Mouse (Mus musculus) midbrain, embryonic 15.5 days (tissue): ENCODE data around the gene Col5a1. TPM values are rescaled to one million over a fixed set of nuclear protein-coding genes. Genes with fewer than 3 reads are reported as not detected.
A peak's percentile ranks its signal among the peaks of the same experiment; 100 is the strongest.

Source experiments
- ATAC-seq: fragments of 200-750 bp; cut with Nextera tagmentation; replicated peaks from 2 replicates; pipeline ENCODE4 v1.8.0; 2017; ENCODE audit warnings: moderate TSS enrichment
- H3K27ac ChIP-seq: fragments of 300-500 bp; sonication (generic); 2 replicates; pipeline ENCODE4 v1.5.1; 2015; ENCODE audit warnings: mild to moderate bottlenecking, inconsistent platforms
- H3K27me3 ChIP-seq: fragments of 300-500 bp; sonication (generic); replicated peaks from 2 replicates; pipeline ENCODE4 v1.6.1; 2015; ENCODE audit warnings: inconsistent platforms
- H3K36me3 ChIP-seq: fragments of 300-500 bp; sonication (generic); replicated peaks from 2 replicates; pipeline ENCODE4 v1.6.1; 2015; ENCODE audit warnings: inconsistent platforms
- H3K4me1 ChIP-seq: fragments of 300-500 bp; sonication (generic); 2 replicates; pipeline ENCODE4 v1.6.1; 2015; ENCODE audit warnings: inconsistent platforms
- H3K4me2 ChIP-seq: fragments of 300-500 bp; sonication (generic); 2 replicates; pipeline ENCODE4 v1.6.1; 2015; ENCODE audit warnings: inconsistent platforms, mild to moderate bottlenecking, moderate library complexity
- H3K4me3 ChIP-seq: fragments of 300-500 bp; sonication (generic); 2 replicates; pipeline ENCODE4 v1.5.1; 2015; ENCODE audit warnings: mild to moderate bottlenecking, inconsistent platforms
- H3K9ac ChIP-seq: fragments of 300-500 bp; sonication (generic); 2 replicates; pipeline ENCODE4 v1.6.1; 2015; ENCODE audit warnings: mild to moderate bottlenecking, inconsistent platforms
- H3K9me3 ChIP-seq: fragments of 300-500 bp; sonication (generic); 2 replicates; pipeline ENCODE4 v1.6.1; 2016; ENCODE audit warnings: inconsistent platforms
- WGBS: fragments of 180-500 bp; shearing (Covaris S2); methylation state at CpG from one replicate; pipeline ENCODE4 v1.1.7; 2015; ENCODE audit warnings: mixed read lengths; 5-methylcytosine and 5-hydroxymethylcytosine counted together
- polyA plus RNA-seq: library from polyadenylated mRNA; unstranded; fragments of >200 nt; fragmentation: Nextera tagmentation; extraction: Ambion mirVana; gene quantifications from 2 replicates; pipeline ENCODE4 v1.2.1, GENCODE M21; 2015

Gene Col5a1
- polyA plus RNA-seq, 1 experiment from 2014 or later = 8.7 TPM

DNA sequence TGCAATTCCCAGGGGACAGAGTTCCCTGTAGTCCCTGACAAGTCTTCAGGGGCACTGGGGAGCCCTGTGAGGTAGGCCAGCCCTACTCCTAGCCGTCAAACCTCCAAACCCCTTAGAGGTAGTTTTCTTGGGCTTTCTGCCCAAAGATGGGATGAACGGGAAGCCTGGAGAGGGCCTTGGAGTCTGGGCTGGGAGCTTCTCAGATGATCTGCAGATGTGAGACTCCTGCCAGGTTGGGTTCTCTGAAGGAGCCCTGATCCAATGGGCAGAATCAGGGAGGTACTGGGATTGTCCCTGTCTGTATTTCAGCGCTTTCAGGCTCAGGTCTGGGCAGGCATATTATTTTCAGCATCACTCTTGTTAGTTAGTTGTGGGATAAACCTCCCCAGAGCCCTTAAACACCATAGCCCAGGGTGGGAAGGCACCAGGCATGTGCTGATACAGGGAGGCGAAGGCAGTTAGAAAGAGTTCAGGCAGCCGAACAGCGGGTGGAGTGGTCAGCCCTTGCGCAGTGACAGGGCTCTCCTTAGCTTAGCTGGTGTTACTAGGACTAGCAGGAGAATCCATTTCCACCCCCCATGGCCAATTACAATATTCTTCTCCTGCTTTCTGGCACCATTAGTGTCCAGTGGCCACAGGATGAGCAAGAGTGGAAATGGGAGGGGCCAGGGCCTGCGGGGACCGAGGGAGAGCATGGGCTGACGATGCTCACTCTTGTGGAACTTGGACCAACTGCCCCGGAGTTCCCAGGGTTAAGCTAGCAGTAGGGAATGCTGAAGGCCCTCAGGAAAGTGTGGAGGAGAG is 1.4 kb downstream of the Col5a1 start:
- no peak for ATAC-seq
- peaks cover 28% of the 10 kb centered on the region for H3K4me1 ChIP-seq

DNA sequence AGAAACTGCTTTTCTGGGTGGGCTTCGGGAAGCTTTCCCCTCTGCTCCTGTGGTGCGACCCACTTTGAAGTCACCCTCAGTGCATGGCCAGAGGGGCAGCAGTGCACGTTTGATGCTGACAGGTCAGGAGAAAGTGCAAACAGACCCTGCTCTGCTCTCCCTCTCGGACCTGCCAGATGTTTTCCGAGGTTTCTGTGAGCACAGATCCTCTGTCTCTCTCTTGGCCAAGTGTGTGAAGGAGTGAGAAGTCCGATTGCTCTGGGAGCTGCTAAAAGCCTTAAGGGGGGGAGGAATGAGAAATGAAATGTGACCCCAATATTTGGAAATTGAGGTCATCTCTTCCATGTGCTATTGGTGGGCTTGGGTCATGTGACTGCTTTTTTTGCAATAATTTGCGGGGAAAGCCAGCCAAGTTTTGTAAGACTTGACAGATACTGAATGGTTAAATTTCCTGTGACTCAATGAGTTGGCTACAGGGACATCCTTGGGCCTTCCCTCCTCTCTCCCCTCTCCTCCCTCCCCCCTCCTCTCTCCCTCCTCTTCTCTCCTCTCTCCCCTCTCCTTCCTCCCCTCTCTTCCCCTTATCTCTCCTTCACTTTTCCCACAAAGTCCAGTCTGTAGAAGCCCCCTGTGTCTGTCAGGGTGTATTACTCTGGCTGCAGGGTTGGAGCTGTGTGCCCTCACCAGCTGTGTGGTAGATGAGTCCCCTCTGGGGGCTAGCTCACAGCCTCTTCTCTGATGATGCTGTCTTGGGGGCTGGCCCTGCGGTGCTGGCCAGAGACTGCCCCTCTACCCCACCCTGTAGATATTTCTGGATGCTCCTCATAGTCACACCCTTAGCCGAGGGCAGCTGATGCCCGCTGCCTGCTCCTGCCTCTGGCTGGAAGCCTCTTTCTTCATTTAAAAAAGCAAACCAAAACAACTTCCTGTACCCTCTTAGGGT is 2.6 kb downstream of the Col5a1 start:
- no peak overlapping the region for H3K9ac ChIP-seq
- no peak overlapping the region for H3K4me2 ChIP-seq
- no peak overlapping the region for H3K27ac ChIP-seq
- H3K27me3 ChIP-seq = peaks cover 20% of the 10 kb centered on the region
- H3K9me3 ChIP-seq = no peaks in the 10 kb centered on the region
- ATAC-seq = no peak
- H3K4me3 ChIP-seq = no peak overlapping the region
- 31% methylated on average over 10 of the region's 10 CpGs for WGBS
- H3K4me1 ChIP-seq = peaks cover 28% of the 10 kb centered on the region
- no peaks in the 10 kb centered on the region for H3K36me3 ChIP-seq

More for the DNA sequence above, 1.4 kb downstream of the Col5a1 start:
- WGBS = 19% methylated on average over 11 of the region's 11 CpGs
- Histone ChIP-seq H3K4me3 (peak overlapping the region; percentile 49), H3K9ac (no peak overlapping the region), H3K27me3 (peaks cover 20% of the 10 kb centered on the region), H3K27ac (no peak overlapping the region), H3K4me2 (peak overlapping the region; percentile 98), H3K9me3 (no peaks in the 10 kb centered on the region), H3K36me3 (no peaks in the 10 kb centered on the region)

DNA sequence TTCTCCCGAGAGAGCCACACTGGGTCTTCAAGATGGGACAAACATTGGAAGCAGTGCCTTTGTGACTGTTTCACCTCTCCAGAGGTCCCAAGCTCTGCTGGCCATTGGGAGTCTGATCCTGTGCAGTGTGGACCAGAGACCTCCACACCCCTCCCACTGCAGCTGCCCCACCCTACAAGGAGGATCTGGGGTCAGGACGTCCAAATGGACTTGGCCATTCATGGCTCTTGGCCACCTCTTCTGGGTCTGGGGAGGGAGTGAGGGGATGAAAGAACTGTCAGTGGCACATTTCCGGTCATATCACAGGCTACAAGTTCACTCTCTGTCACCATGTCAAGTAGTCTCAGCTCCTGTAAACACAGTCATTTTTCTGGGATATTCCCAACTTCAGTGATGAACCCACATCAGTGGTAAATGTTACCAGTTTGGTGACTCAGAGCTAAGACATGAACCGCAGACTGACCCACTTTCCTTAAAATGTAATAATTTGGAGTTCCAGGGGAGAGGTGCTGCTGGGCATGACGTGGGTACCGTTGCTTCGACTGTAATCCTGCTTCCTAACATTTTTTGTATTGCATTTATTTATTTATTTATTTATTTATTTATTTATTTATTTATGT is 5.8 kb downstream of the Col5a1 start:
- Histone ChIP-seq H3K9ac (no peak overlapping the region), H3K27me3 (peaks cover 17% of the 10 kb centered on the region), H3K36me3 (no peaks in the 10 kb centered on the region), H3K4me3 (no peak overlapping the region), H3K4me2 (no peak overlapping the region), H3K9me3 (no peaks in the 10 kb centered on the region), H3K4me1 (peaks cover 12% of the 10 kb centered on the region), H3K27ac (no peak overlapping the region)
- ATAC-seq = no peak
- 91% methylated on average over 7 of the region's 7 CpGs for WGBS

DNA sequence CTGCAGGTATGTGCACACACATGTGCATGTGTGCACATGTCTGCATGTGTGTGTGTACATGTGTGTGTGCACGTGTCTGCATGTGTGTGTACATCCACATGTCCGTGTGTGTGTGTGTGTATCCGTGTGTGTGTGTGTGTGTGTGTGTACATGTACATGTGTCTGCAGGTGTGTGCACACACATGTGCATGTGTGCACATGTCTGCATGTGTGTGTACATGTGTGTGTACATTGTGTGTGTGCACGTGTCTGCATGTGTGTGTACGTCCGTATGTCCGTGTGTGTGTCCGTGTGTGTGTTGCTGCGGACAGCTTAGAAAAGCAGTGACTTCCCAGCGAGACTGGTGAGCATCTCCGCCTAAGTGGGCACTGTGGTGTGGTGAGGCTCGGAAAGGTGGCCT is 6.8 kb downstream of the Col5a1 start:
- peaks cover 7% of the 10 kb centered on the region for H3K27me3 ChIP-seq
- H3K4me1 ChIP-seq = 0 out of 2 replicates have a peak, but pooled peaks cover 3% of the 10 kb centered on the region
- no peak overlapping the region for H3K27ac ChIP-seq
- no peaks in the 10 kb centered on the region for H3K36me3 ChIP-seq
- H3K4me3 ChIP-seq = no peak overlapping the region
- WGBS = 94% methylated on average over 12 of the region's 12 CpGs
- no peaks in the 10 kb centered on the region for H3K9me3 ChIP-seq
- H3K4me2 ChIP-seq = no peak overlapping the region
- no peak overlapping the region for H3K9ac ChIP-seq
- ATAC-seq = no peak

DNA sequence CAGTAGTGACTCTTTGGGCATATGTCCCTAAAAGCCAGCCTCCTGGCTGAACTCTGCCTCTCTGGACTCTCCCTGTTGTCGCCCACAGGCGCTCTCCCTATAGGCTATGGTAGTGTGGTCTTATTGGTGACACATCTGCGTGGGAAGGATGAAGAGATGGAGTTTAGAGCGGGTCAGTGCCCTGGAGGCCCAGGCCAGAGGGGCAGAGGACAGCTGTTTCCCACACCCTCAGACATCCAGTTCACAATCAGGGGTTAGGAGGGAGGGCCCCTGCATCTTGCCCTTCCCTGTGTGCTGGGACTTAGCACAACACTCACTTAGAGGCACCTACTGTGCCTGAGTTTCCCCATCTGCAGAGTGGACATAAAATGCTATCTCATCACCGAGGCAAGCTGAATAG is 8.8 kb downstream of the Col5a1 start:
- Histone ChIP-seq H3K9me3 (no peaks in the 10 kb centered on the region), H3K36me3 (no peaks in the 10 kb centered on the region), H3K27ac (no peak overlapping the region), H3K4me1 (no peaks in the 10 kb centered on the region), H3K9ac (no peak overlapping the region), H3K4me2 (no peak overlapping the region), H3K27me3 (no peaks in the 10 kb centered on the region), H3K4me3 (no peak overlapping the region)
- ATAC-seq = no peak
- WGBS = 85% methylated on average over 5 of the region's 5 CpGs

DNA sequence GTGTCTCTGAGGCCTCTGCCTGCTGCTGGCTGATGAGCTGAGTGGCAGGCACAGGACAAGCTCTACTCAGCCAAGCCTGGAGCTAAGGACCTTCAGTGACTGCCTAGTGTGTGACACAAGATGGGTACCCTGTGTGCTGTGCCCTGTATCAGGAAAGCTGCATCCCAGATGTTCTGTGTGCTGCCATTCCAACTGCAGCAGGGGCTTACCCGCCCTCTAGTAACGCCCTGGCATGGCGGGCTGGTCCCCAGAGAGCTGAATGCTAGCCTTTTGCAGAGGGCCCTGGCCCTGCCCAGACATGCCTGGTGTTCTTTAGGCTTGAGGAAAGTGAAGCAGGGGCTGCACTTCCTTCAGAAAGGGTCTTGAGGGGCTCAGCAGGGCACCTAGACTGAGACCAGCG is 9.4 kb downstream of the Col5a1 start:
- no peak overlapping the region for H3K4me3 ChIP-seq
- ATAC-seq = no peak
- WGBS = 78% methylated on average over 4 of the region's 4 CpGs
- no peak overlapping the region for H3K27ac ChIP-seq
- no peak overlapping the region for H3K9ac ChIP-seq
- H3K9me3 ChIP-seq = no peaks in the 10 kb centered on the region
- H3K4me2 ChIP-seq = no peak overlapping the region
- H3K27me3 ChIP-seq = no peaks in the 10 kb centered on the region
- H3K4me1 ChIP-seq = no peaks in the 10 kb centered on the region
- no peaks in the 10 kb centered on the region for H3K36me3 ChIP-seq

DNA sequence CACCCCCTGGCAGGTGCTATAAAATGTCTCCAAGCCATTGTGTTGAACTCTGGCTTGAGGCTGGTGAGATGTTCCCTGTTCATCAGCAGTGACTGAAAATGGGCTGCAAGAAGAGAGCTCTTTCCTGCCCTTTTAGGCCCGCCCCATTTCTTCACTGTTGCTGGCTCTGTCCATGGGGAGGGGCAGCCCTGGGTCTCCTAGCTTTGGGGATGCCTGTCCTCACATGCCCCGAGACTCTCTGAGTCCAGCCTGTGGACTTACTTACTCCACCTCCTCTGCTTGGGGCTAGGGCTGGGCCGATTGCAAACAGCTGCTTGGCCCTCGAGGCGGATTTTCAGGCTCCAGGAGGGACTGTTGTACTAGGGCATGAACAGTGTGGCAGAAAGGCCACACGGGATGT is 10.9 kb downstream of the Col5a1 start:
- H3K9ac ChIP-seq = no peak overlapping the region
- no peaks in the 10 kb centered on the region for H3K27me3 ChIP-seq
- no peak for ATAC-seq
- no peaks in the 10 kb centered on the region for H3K36me3 ChIP-seq
- H3K4me2 ChIP-seq = no peak overlapping the region
- no peaks in the 10 kb centered on the region for H3K4me1 ChIP-seq
- H3K27ac ChIP-seq = no peak overlapping the region
- no peak overlapping the region for H3K4me3 ChIP-seq
- 65% methylated on average over 6 of the region's 6 CpGs for WGBS
- H3K9me3 ChIP-seq = no peaks in the 10 kb centered on the region

DNA sequence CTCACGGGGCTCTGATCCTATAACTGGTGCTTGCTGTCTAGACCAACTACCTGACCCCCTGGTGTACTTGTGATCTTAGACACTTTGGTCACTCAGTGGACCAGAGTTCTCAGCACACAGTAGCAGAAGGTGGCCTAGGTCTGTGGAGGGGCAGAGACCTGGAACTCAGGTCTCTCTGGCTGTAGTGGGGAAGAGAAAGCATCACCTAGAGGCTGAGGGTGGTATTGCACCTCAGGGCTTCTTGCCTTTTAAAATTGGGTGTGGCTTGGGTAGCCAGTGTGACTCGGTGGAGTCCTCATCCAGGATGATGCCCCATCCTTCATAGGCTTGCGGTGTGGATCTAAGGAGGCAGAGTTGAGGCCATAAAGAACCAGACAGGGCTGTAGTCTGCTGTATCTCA is 13.7 kb downstream of the Col5a1 start:
- Histone ChIP-seq H3K27me3 (no peaks in the 10 kb centered on the region), H3K9me3 (no peaks in the 10 kb centered on the region), H3K27ac (no peak overlapping the region), H3K36me3 (no peaks in the 10 kb centered on the region), H3K4me2 (no peak overlapping the region), H3K4me1 (no peaks in the 10 kb centered on the region), H3K4me3 (no peak overlapping the region), H3K9ac (no peak overlapping the region)
- no peak for ATAC-seq
- WGBS = 68% methylated on average over 3 of the region's 3 CpGs

DNA sequence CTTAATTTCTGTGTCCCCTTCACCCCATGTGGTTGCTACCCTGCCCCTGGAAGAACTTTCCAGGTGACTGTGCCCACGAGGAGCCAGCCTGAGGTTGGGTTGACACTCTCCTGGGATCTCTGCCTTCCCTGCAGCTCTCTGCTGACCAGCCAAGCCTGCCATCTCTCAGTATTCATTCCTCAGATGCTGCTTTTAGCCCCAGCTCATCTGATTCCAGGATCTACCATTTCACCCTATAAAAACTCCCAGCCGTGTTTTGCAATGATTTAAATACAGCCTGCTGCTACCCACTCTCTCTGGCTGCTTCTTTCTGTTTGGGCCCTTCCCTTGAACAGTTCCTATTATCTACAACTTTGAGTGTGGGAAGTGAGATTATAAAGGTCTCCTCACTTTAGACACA is 14.9 kb downstream of the Col5a1 start:
- Histone ChIP-seq H3K4me1 (no peaks in the 10 kb centered on the region), H3K4me2 (no peak overlapping the region), H3K36me3 (no peaks in the 10 kb centered on the region), H3K9me3 (no peaks in the 10 kb centered on the region), H3K27me3 (no peaks in the 10 kb centered on the region), H3K27ac (no peak overlapping the region), H3K9ac (no peak overlapping the region), H3K4me3 (no peak overlapping the region)
- ATAC-seq = no peak
- 54% methylated on average over 2 of the region's 2 CpGs for WGBS

DNA sequence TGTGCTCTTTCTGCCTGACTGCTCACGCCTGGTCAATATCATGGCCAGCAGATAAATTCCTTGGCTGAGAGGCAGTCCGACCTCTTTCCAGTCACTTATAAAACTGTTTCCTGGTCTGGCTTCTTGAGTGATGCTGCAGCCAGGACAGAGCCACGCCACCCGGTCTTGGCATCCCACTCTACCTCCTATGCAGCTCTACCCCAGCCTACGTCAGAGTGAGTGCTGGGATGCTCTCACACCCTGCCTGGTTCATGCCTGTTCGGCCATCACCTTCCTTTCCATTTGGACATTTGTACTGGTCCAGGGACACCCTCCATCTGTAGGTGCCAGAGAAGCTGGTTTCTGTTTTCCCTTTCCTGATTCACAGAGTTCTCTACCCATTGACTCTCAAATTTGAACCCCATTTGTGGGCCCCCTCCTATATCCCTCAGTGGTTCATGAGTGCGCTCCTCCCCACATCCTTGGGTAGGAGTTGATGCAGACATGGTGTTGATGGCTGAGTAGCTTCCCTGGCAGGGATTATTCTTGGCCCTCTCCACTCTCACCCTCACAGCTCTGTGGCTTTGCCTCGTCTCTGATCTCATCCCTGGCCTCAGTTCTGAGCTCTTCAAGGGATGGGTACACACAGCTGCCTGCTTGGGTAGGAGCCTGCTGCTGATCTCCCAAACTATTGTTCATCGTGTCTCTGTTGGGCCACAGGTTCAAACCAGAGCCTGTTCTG is 15.5 kb downstream of the Col5a1 start:
- Histone ChIP-seq H3K4me2 (no peak overlapping the region), H3K9ac (no peak overlapping the region), H3K4me1 (no peaks in the 10 kb centered on the region), H3K27ac (no peak overlapping the region), H3K4me3 (no peak overlapping the region), H3K9me3 (no peaks in the 10 kb centered on the region), H3K36me3 (no peaks in the 10 kb centered on the region), H3K27me3 (no peaks in the 10 kb centered on the region)
- WGBS = 79% methylated on average over 9 of the region's 9 CpGs
- no peak for ATAC-seq

DNA sequence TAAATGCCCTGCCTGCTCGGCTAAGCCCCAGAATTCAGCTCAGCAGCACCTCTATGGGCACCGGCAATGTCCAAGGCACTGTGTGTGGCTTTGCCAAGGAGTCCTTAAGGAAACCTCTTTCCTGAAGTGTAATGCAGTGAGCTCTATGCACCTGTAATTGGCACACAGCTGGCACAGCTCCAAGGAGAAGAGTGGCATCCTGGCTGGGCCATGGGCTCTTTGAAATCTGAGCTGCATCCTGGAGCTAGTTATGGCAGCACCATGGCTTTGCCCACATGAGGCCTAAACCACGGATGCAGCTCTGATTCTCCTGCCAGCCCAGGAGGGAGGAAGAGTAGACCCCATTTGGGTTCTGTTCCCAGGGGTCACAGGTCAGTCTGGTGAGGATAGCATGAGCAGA is 16.1 kb downstream of the Col5a1 start:
- H3K27ac ChIP-seq = no peak overlapping the region
- H3K36me3 ChIP-seq = no peaks in the 10 kb centered on the region
- no peaks in the 10 kb centered on the region for H3K4me1 ChIP-seq
- no peak overlapping the region for H3K4me3 ChIP-seq
- no peaks in the 10 kb centered on the region for H3K27me3 ChIP-seq
- 71% methylated on average over 3 of the region's 3 CpGs for WGBS
- H3K9me3 ChIP-seq = no peaks in the 10 kb centered on the region
- no peak for ATAC-seq
- no peak overlapping the region for H3K4me2 ChIP-seq
- no peak overlapping the region for H3K9ac ChIP-seq

DNA sequence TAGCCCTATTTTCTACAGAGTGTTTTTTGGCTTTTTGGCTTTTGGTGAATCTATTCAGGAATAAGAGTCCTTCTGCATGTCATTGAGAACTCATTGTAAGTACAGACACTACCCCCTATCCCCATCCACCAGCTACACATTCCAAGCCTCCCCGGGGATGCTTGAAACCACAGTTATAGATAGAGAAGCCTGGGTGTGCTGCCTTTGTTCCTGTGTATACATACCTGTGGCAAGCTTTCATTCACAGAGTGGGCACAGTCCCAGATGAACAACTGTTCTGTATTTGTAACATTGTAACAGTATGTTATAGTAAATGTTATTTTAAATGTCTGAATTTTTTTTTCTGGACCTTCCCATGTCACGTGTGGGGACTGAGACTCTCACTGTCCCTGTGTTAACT is 19.2 kb downstream of the Col5a1 start:
- Histone ChIP-seq H3K9me3 (no peaks in the 10 kb centered on the region), H3K4me3 (no peak overlapping the region)
- WGBS = 79% methylated on average over 2 of the region's 2 CpGs

More for the DNA sequence above, 19.2 kb downstream of the Col5a1 start:
- Histone ChIP-seq H3K4me2 (no peak overlapping the region), H3K4me1 (no peaks in the 10 kb centered on the region), H3K27ac (no peak overlapping the region), H3K9ac (no peak overlapping the region), H3K27me3 (no peaks in the 10 kb centered on the region), H3K36me3 (no peaks in the 10 kb centered on the region)
- no peak for ATAC-seq
